Mouse (Mus musculus): Measurements from ENCODE around the gene Nfyc. TPM values are rescaled to one million over a fixed set of nuclear protein-coding genes. Genes with fewer than 3 reads are reported as not detected.
A peak's percentile ranks its signal among the peaks of the same experiment; 100 is the strongest.

Nfyc gene
- total and polyA plus RNA-seq, 2 experiments from 2014 or later, result 91.1 to 174 TPM

GRCm38 (mm10) chr4:120844423-120845082, 13.2 kb upstream of the Nfyc start:
- 33% methylated on average over 7 of the region's 7 CpGs for WGBS

DNA sequence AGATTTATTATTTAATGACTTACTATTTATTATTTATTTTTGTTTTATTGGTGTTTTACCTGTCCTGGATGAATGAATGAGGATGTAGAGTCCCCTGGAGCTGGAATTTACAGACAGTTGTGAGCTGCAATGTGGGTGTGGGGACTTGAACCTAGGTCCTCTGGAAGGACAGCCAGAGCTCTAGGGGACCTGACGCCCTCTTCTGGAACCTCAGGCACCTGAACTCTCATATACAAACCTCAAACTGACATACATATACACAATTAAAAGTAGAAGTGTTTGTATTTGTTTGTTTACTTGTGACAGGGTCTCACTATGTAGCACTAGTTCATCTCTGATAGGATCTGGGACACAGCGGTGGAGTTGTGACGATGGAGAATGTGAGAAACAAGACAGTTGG, 10.0 kb upstream of the Nfyc start:
- Histone ChIP-seq H3K36me3 (replicated peaks; ENCODE audit: control insufficient read depth, insufficient read depth, low read length) (no peaks in the 10 kb centered on the region), H3K9me3 (replicated peaks; ENCODE audit: control insufficient read depth, low read length) (no peaks in the 10 kb centered on the region), H3K4me1 (ENCODE audit: control insufficient read depth, insufficient read depth) (no peaks in the 10 kb centered on the region), H3K9ac (replicated peaks; ENCODE audit: low read depth, low read length) (no peak overlapping the region), H3K4me2 (ENCODE audit: low read depth, low read length) (no peak overlapping the region), H3K27me3 (ENCODE audit: control insufficient read depth, insufficient read depth, low read length) (0 out of 2 replicates have a peak, but pooled peaks cover 5% of the 10 kb centered on the region), H3K4me3 (ENCODE audit: low read depth, low read length) (no peak overlapping the region), H3K27ac (ENCODE audit: low read depth) (no peak overlapping the region)
- ATAC-seq (ENCODE audit: insufficient read depth, low read depth) (no peak), DNase-seq (ENCODE audit: low spot score) (no peak)
- WGBS, result 72% methylated on average over 3 of the region's 3 CpGs
- TF ChIP-seq EP300 (IDR thresholded peaks at IDR 0.05; ENCODE audit: low read depth) (no peak), CTCF (IDR thresholded peaks at IDR 0.05; ENCODE audit: low read depth) (no peak)

More at GRCm38 (mm10) chr4:120844423-120845082, 13.2 kb upstream of the Nfyc start:
- no peak for TF ChIP-seq CTCF (IDR thresholded peaks at IDR 0.05; ENCODE audit: low read depth)
- Histone ChIP-seq H3K36me3 (replicated peaks; ENCODE audit: control insufficient read depth, insufficient read depth, low read length) (no peaks in the 10 kb centered on the region), H3K9me3 (replicated peaks; ENCODE audit: control insufficient read depth, low read length) (no peaks in the 10 kb centered on the region), H3K4me1 (ENCODE audit: control insufficient read depth, insufficient read depth) (no peaks in the 10 kb centered on the region), H3K9ac (replicated peaks; ENCODE audit: low read depth, low read length) (no peak overlapping the region), H3K4me2 (ENCODE audit: low read depth, low read length) (no peak overlapping the region), H3K27me3 (ENCODE audit: control insufficient read depth, insufficient read depth, low read length) (0 out of 2 replicates have a peak, but pooled peaks cover 5% of the 10 kb centered on the region), H3K4me3 (ENCODE audit: low read depth, low read length) (no peak overlapping the region), H3K27ac (ENCODE audit: low read depth) (no peak overlapping the region)
- ATAC-seq (ENCODE audit: insufficient read depth, low read depth) (no peak), DNase-seq (ENCODE audit: low spot score) (no peak)

- H3K27ac ChIP-seq (ENCODE audit: low read depth), result no peak overlapping the region
- no peak for ATAC-seq (ENCODE audit: insufficient read depth, low read depth)
- H3K4me3 ChIP-seq (ENCODE audit: low read depth, low read length), result no peak overlapping the region
- no peak for TF ChIP-seq CTCF (IDR thresholded peaks at IDR 0.05; ENCODE audit: low read depth)
- no peak for TF ChIP-seq EP300 (IDR thresholded peaks at IDR 0.05; ENCODE audit: low read depth)
- no peak overlapping the region for H3K4me2 ChIP-seq (ENCODE audit: low read depth, low read length)
- no peaks in the 10 kb centered on the region for H3K4me1 ChIP-seq (ENCODE audit: control insufficient read depth, insufficient read depth)
- no peaks in the 10 kb centered on the region for H3K27me3 ChIP-seq (ENCODE audit: control insufficient read depth, insufficient read depth, low read length)
- no peak overlapping the region for H3K9ac ChIP-seq (replicated peaks; ENCODE audit: low read depth, low read length)
- 61% methylated on average over 5 of the region's 5 CpGs for WGBS
- no peaks in the 10 kb centered on the region for H3K36me3 ChIP-seq (replicated peaks; ENCODE audit: control insufficient read depth, insufficient read depth, low read length)
- no peaks in the 10 kb centered on the region for H3K9me3 ChIP-seq (replicated peaks; ENCODE audit: control insufficient read depth, low read length)
- no peak for DNase-seq (ENCODE audit: low spot score)
Measured at GRCm38 (mm10) chr4:120830767-120831166, 605 bp downstream of the Nfyc start.

DNA sequence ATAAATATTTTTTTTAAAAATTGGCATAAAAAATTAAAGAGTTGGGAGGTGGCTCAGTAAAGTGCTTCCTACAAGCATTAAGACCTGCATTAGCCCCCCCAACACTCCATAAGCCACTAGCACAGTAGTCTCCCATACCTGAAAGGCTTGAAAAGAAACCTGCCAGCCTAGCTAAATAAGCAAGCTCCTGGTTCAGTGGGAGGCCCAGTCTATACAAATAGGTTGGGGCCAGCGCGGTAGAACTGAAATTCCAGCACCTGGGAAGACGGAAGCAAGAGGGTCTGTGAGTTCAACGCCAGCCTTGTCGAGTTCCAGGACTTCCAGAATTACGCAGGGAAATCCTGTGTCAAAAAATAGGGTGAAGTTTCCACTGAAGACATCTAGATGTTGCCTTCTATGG, 5.0 kb downstream of the Nfyc start:
- no peak overlapping the region for H3K4me3 ChIP-seq (ENCODE audit: low read depth, low read length)
- 94% methylated on average over 6 of the region's 6 CpGs for WGBS

DNA sequence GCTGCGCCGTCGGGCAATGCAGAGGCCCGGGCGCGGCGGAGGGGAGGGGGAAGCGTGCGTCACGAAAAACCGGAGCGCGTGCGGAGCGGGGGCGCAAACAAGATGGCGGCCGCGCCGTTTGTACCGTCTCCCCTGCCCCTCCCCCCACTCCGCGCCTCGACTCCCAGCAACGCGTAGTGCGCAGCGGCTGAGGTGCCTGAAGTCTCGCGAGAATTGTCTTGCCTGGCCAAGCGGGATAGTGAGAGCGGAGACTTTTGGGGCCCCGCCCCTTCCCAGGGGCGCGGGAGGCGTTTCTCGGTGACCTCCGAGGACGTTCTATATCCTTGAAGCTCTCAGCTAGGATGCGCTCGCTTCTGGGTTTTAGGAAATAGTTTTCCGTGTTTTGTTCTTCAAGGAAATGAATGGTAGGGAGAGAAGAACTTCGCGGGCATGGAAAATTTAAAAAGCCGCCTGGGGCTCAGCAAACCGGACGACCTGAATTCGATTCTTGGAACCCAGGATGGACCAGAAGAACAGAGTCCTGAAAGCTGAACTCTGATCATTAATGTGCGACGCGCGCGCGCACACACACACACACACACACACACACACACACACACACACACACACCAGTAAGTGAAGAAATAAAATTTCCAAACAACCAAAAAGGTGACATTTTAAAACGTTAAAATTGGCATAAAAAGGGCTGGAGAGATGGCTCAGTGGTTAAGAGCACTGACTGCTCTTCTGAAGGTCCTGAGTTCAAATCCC, 5.6 kb downstream of the Nfyc start:
- Histone ChIP-seq H3K9ac (replicated peaks; ENCODE audit: low read depth, low read length) (peak overlapping the region; percentile 96), H3K9me3 (replicated peaks; ENCODE audit: control insufficient read depth, low read length) (no peaks in the 10 kb centered on the region), H3K4me1 (ENCODE audit: control insufficient read depth, insufficient read depth) (peaks cover 22% of the 10 kb centered on the region), H3K27ac (ENCODE audit: low read depth) (peak overlapping the region; percentile 99), H3K27me3 (ENCODE audit: control insufficient read depth, insufficient read depth, low read length) (no peaks in the 10 kb centered on the region), H3K4me3 (ENCODE audit: low read depth, low read length) (peak overlapping the region; percentile 68), H3K36me3 (replicated peaks; ENCODE audit: control insufficient read depth, insufficient read depth, low read length) (no peaks in the 10 kb centered on the region), H3K4me2 (ENCODE audit: low read depth, low read length) (peak overlapping the region; percentile 72)
- ATAC-seq (ENCODE audit: insufficient read depth, low read depth) (peak; percentile 97), DNase-seq (ENCODE audit: low spot score) (peak; percentile 100)
- WGBS, result under 1% methylated on average over 47 of the region's 55 CpGs
- TF ChIP-seq EP300 (IDR thresholded peaks at IDR 0.05; ENCODE audit: low read depth) (peak; percentile 85), CTCF (IDR thresholded peaks at IDR 0.05; ENCODE audit: low read depth) (no peak)

More for the DNA sequence above, 5.0 kb downstream of the Nfyc start:
- no peak for TF ChIP-seq EP300 (IDR thresholded peaks at IDR 0.05; ENCODE audit: low read depth)
- TF ChIP-seq CTCF (IDR thresholded peaks at IDR 0.05; ENCODE audit: low read depth), result no peak
- peak overlapping the region; percentile 72; the same call in 1 of the 2 replicates for H3K4me2 ChIP-seq (ENCODE audit: low read depth, low read length)
- no peaks in the 10 kb centered on the region for H3K27me3 ChIP-seq (ENCODE audit: control insufficient read depth, insufficient read depth, low read length)
- H3K27ac ChIP-seq (ENCODE audit: low read depth), result peak overlapping the region; percentile 99
- ATAC-seq (ENCODE audit: insufficient read depth, low read depth) (no peak), DNase-seq (ENCODE audit: low spot score) (no peak)
- no peaks in the 10 kb centered on the region for H3K9me3 ChIP-seq (replicated peaks; ENCODE audit: control insufficient read depth, low read length)
- H3K9ac ChIP-seq (replicated peaks; ENCODE audit: low read depth, low read length), result no peak overlapping the region
- peaks cover 22% of the 10 kb centered on the region for H3K4me1 ChIP-seq (ENCODE audit: control insufficient read depth, insufficient read depth)
- H3K36me3 ChIP-seq (replicated peaks; ENCODE audit: control insufficient read depth, insufficient read depth, low read length), result no peaks in the 10 kb centered on the region

Measured in heart, postnatal 0 days (tissue).